ENCODE assay signal across 8 mouse cellular contexts in the genomic region with DNA sequence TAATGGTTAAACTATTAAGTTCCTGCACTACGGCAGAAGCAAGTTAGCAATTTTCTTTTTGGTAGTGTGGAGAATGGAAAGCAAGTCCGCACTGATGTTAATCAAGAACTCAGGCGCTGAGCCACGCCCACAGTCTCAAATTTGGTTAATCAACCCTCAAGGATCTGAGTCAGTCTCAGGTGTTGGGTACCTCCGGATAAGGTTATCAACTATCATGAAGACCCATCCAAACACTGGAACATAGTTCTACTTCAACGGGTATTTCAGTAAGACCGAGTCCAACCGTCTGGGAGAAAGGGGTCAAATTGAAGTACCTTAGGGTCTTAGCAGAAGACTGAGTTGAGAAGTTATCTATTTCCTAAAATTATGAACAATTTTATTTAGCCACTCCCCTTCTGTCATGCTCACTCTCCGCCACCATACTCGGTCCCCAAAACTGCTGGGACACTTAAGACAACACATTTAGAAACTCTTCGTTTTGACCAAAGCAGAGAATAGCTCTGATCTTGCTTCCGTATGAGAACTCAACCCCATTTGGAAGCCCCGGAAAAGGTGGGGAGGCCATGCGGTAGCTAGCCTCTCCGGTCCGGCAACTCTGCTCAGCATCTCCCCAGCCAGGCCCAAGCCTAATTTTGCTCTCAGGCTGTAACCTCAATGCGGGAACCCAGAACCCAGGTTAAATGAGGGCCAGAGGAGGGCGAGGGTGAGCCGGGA. TPM values are rescaled to one million over a fixed set of nuclear protein-coding genes. Genes with fewer than 3 reads are reported as not detected.
A peak's percentile ranks its signal among the peaks of the same experiment; 100 is the strongest.
DNase-seq lines count a peak whose midpoint lies in the region; ATAC-seq and TF ChIP-seq lines count a peak whose summit lies in the region.

No protein-coding gene starts in this region.

- peak overlapping the region; percentile 80 for H3K4me3 ChIP-seq in gastrocnemius, adult 2 months
- H3K4me3 ChIP-seq in limb, embryonic 10.5 days, result peak overlapping the region; percentile 85
- peak overlapping the region; percentile 67 for H3K4me3 ChIP-seq in myocyte

- in situ Hi-C loops in Patski (cut with MboI; ENCODE audit: low pct_unique_long_range_greater_than_20kb), result no loop called here

- no peak for DNase-seq in gastrocnemius, adult 2 months
- DNase-seq in gastrocnemius, postnatal 14 days, result no peak
- DNase-seq in Patski (ENCODE audit: low read depth, low spot score), result no peak
- DNase-seq in limb, embryonic 10.5 days (ENCODE audit: low spot score), result no peak
- no peak for DNase-seq in frontal cortex, adult 2 months (ENCODE audit: extremely low spot score in 1 of 2, low spot score in 1 of 2)
- no peak for DNase-seq in ovary, adult 18-20 months (ENCODE audit: low spot score)

- WGBS in limb, embryonic 10.5 days, result 13% methylated on average over 19 of the region's 19 CpGs

- peak overlapping the region; percentile 26 for H3ac ChIP-seq in myocyte (ENCODE audit: control insufficient read depth, insufficient read length)

- POLR2A ChIA-PET in Patski (lab: Charles Lee), result interaction anchor here (1.1 kb wide), 1 partner anchor 17 kb away, joined by 3 read pairs; no protein-coding TSS in a partner anchor

- intact Hi-C loops in gastrocnemius, adult 2 months (cut with DNase I), result loop anchor here (2.0 kb wide), 1 partner anchor 32 kb away; the partner anchor contains the start of genes Gm10840 and Limd2
- intact Hi-C loops in gastrocnemius, postnatal 14 days (cut with DNase I; ENCODE audit: low total_unique reads), result no loop called here

- peak; percentile 52 for ATAC-seq in Patski
- ATAC-seq in granulocyte monocyte progenitor cell, adult 5-6 weeks (replicated peaks; ENCODE audit: poor library complexity, severe bottlenecking), result peak; percentile 13

- no peaks in the 10 kb centered on the region for H3K9me3 ChIP-seq in limb, embryonic 10.5 days (replicated peaks)

- no peak for TF ChIP-seq POLR2A in myocyte (IDR thresholded peaks at IDR 0.05; ENCODE audit: insufficient read length, low read depth)

- peak overlapping the region; percentile 98 for H3K4me2 ChIP-seq in myocyte (ENCODE audit: low read depth)

- H3K79me2 ChIP-seq in myocyte (ENCODE audit: control insufficient read depth, insufficient read depth), result peaks cover 10% of the 10 kb centered on the region

- peak overlapping the region; percentile 92 for H3K27ac ChIP-seq in gastrocnemius, adult 2 months
- H3K27ac ChIP-seq in limb, embryonic 10.5 days, result peak overlapping the region; percentile 88

- H3K4me1 ChIP-seq in limb, embryonic 10.5 days, result peaks cover 13% of the 10 kb centered on the region

- no peak; the same call in 1 of the 2 replicates for TF ChIP-seq CTCF in gastrocnemius, adult 2 months (IDR thresholded peaks at IDR 0.05)
- TF ChIP-seq CTCF in Patski (IDR thresholded peaks at IDR 0.05), result no peak

- H3K36me3 ChIP-seq in limb, embryonic 10.5 days, result peaks cover 16% of the 10 kb centered on the region
- H3K36me3 ChIP-seq in myocyte (ENCODE audit: control insufficient read depth, insufficient read depth), result peaks cover 18% of the 10 kb centered on the region

- CTCF ChIA-PET in Patski (lab: Charles Lee), result interaction anchor here (1.2 to 1.7 kb wide), 2 partner anchors 10 to 14 kb away, joined by 3 to 4 read pairs; no protein-coding TSS in a partner anchor

- H3K27me3 ChIP-seq in Patski, result no peaks in the 10 kb centered on the region
- no peaks in the 10 kb centered on the region for H3K27me3 ChIP-seq in limb, embryonic 10.5 days (ENCODE audit: low read depth, poor library complexity, severe bottlenecking)
- no peaks in the 10 kb centered on the region for H3K27me3 ChIP-seq in myocyte (ENCODE audit: control insufficient read depth, insufficient read depth, insufficient read length)

TF ChIP-seq in myocyte, 11 proteins besides CTCF, POLR2A, EP300 and RAD21:
- no peak for TF ChIP-seq TCF12 (IDR thresholded peaks at IDR 0.05; ENCODE audit: insufficient read depth, poor library complexity, severe bottlenecking)
- no peak for TF ChIP-seq REST (IDR thresholded peaks at IDR 0.05; ENCODE audit: insufficient read depth, insufficient read length)
- no peak for TF ChIP-seq MAX (IDR thresholded peaks at IDR 0.05; ENCODE audit: low read depth)
- TF ChIP-seq MYOD1 (IDR thresholded peaks at IDR 0.05; ENCODE audit: control insufficient read depth in 1 of 3, insufficient read length in 2 of 3, low read depth in 2 of 3), result no peak
- no peak for TF ChIP-seq CEBPB (IDR thresholded peaks at IDR 0.05; ENCODE audit: insufficient read depth, poor library complexity, severe bottlenecking)
- TF ChIP-seq USF1 (IDR thresholded peaks at IDR 0.05; ENCODE audit: low read depth), result no peak
- no peak for TF ChIP-seq TCF3 (IDR thresholded peaks at IDR 0.05; ENCODE audit: insufficient read length, low read depth)
- no peak for TF ChIP-seq E2F4 (IDR thresholded peaks at IDR 0.05; ENCODE audit: insufficient read depth)
- no peak for TF ChIP-seq SRF (IDR thresholded peaks at IDR 0.05; ENCODE audit: control insufficient read depth, insufficient read length, low read depth)
- TF ChIP-seq MYOG (IDR thresholded peaks at IDR 0.05; ENCODE audit: control insufficient read depth in 1 of 3, insufficient read depth in 1 of 3, insufficient read length in 2 of 3, low read depth in 2 of 3), result no peak
- no peak for TF ChIP-seq POLR2AphosphoS2 (IDR thresholded peaks at IDR 0.05; ENCODE audit: insufficient read length, low read depth)

RNA-seq across cellular contexts. Expression of gene Strada, which starts 9.2 kb away (rescaled TPM):
- 10 to 100 TPM; 10.0 to 10.5 TPM for total RNA-seq in gastrocnemius, adult 2 months (2021)
- total RNA-seq in gastrocnemius, postnatal 14 days (2021), result 10 to 100 TPM; 13.0 to 15.3 TPM
- 23.3 TPM for polyA plus RNA-seq in Patski (2021)
- 40.5 and 42.3 TPM in 2 replicates for total RNA-seq in granulocyte monocyte progenitor cell, adult 5-6 weeks (2014; fragmentation: Nextera tagmentation)
- 22.2 TPM in 2 replicates for total RNA-seq in granulocyte monocyte progenitor cell, adult 5-6 weeks (2017)
- 37.8 and 45.3 TPM in 2 replicates for polyA plus RNA-seq in limb, embryonic 10.5 days (2016; fragmentation: Nextera tagmentation; extraction: Ambion mirVana)
- 25.9 TPM for polyA plus RNA-seq in myocyte (2012; fragmentation: generic; extraction: Trizol)
- polyA plus RNA-seq in frontal cortex, adult 2 months (2012; rRNA removed), result 78.7 and 79.8 TPM in 2 replicates

RNA-seq across cellular contexts. Expression of gene Ccdc47, which starts 23.3 kb away (rescaled TPM):
- 10 to 100 TPM; 68.3 to 78.9 TPM for total RNA-seq in gastrocnemius, adult 2 months (2021)
- total RNA-seq in gastrocnemius, postnatal 14 days (2021), result 10 to 100 TPM; 62.1 to 69.8 TPM
- 136 TPM for polyA plus RNA-seq in Patski (2021)
- total RNA-seq in granulocyte monocyte progenitor cell, adult 5-6 weeks (2014; fragmentation: Nextera tagmentation), result 30.2 and 56.2 TPM in 2 replicates
- 175 and 181 TPM in 2 replicates for total RNA-seq in granulocyte monocyte progenitor cell, adult 5-6 weeks (2017)
- polyA plus RNA-seq in limb, embryonic 10.5 days (2016; fragmentation: Nextera tagmentation; extraction: Ambion mirVana), result 57.4 and 60.1 TPM in 2 replicates
- 31.6 TPM for polyA plus RNA-seq in myocyte (2012; fragmentation: generic; extraction: Trizol)
- 73.6 and 86.2 TPM in 2 replicates for polyA plus RNA-seq in frontal cortex, adult 2 months (2012; rRNA removed)

RNA-seq across cellular contexts. Expression of gene Ddx42, which starts 23.9 kb away (rescaled TPM):
- 10 to 100 TPM; 24.3 to 24.7 TPM for total RNA-seq in gastrocnemius, adult 2 months (2021)
- 10 to 100 TPM; 22.5 to 24.8 TPM for total RNA-seq in gastrocnemius, postnatal 14 days (2021)
- polyA plus RNA-seq in Patski (2021) (62.9 TPM), myocyte (2012; fragmentation: generic; extraction: Trizol) (22.0 TPM)
- 51.1 and 55.5 TPM in 2 replicates for total RNA-seq in granulocyte monocyte progenitor cell, adult 5-6 weeks (2014; fragmentation: Nextera tagmentation)
- 86.8 and 87.9 TPM in 2 replicates for total RNA-seq in granulocyte monocyte progenitor cell, adult 5-6 weeks (2017)
- 94.9 and 108 TPM in 2 replicates for polyA plus RNA-seq in limb, embryonic 10.5 days (2016; fragmentation: Nextera tagmentation; extraction: Ambion mirVana)
- 44.5 and 49.9 TPM in 2 replicates for polyA plus RNA-seq in frontal cortex, adult 2 months (2012; rRNA removed)

RNA-seq across cellular contexts. Expression of gene Limd2, which starts 32.2 kb away (rescaled TPM):
- 1 to 10 TPM; 1.3 to 1.7 TPM for total RNA-seq in gastrocnemius, adult 2 months (2021)
- total RNA-seq in gastrocnemius, postnatal 14 days (2021), result 1 to 10 TPM; 5.9 to 8.6 TPM
- polyA plus RNA-seq in Patski (2021) (80.1 TPM), myocyte (2012; fragmentation: generic; extraction: Trizol) (36.4 TPM)
- total RNA-seq in granulocyte monocyte progenitor cell, adult 5-6 weeks (2014; fragmentation: Nextera tagmentation), result 196 and 197 TPM in 2 replicates
- total RNA-seq in granulocyte monocyte progenitor cell, adult 5-6 weeks (2017), result 38.1 and 43.1 TPM in 2 replicates
- 603 and 638 TPM in 2 replicates for polyA plus RNA-seq in limb, embryonic 10.5 days (2016; fragmentation: Nextera tagmentation; extraction: Ambion mirVana)
- polyA plus RNA-seq in frontal cortex, adult 2 months (2012; rRNA removed), result 154 and 168 TPM in 2 replicates

RNA-seq across cellular contexts. Expression of gene Gm10840, which starts 32.2 kb away (rescaled TPM):
- not detected for total RNA-seq in gastrocnemius, adult 2 months (2021)
- total RNA-seq in gastrocnemius, postnatal 14 days (2021), result not detected
- polyA plus RNA-seq in Patski (2021) (not detected), myocyte (2012; fragmentation: generic; extraction: Trizol) (not detected)
- total RNA-seq in granulocyte monocyte progenitor cell, adult 5-6 weeks (2014; fragmentation: Nextera tagmentation), result not detected in 2 replicates
- total RNA-seq in granulocyte monocyte progenitor cell, adult 5-6 weeks (2017), result not detected in 2 replicates
- 1.0 TPM in 1 of 2 replicates, not detected in the other for polyA plus RNA-seq in limb, embryonic 10.5 days (2016; fragmentation: Nextera tagmentation; extraction: Ambion mirVana)
- not detected in 2 replicates for polyA plus RNA-seq in frontal cortex, adult 2 months (2012; rRNA removed)
